Mouse (Mus musculus): Measurements from ENCODE around the gene Ctla4. TPM values are rescaled to one million over a fixed set of nuclear protein-coding genes. Genes with fewer than 3 reads are reported as not detected.

Ctla4 gene
- total RNA-seq, 2 experiments from 2014 or later = 0.13 TPM; not detected in 1

- intact Hi-C loops (cut with DNase I) = loop anchor here (5.0 kb wide), 2 partner anchors 361 to 456 kb away; partner anchors contain the start of gene Abi2
- peak in 1 of 2 experiments; percentile 43 for DNase-seq
These were observed 23.8 kb upstream of the Ctla4 start for GRCm38 (mm10) chr1:60862951-60863461.

GRCm38 (mm10) chr1:60863701-60864100 is 23.1 kb upstream of the Ctla4 start:
- intact Hi-C loops (cut with DNase I) = loop anchor here (5.0 kb wide), 2 partner anchors 361 to 456 kb away; partner anchors contain the start of gene Abi2
- no peak for DNase-seq

GRCm38 (mm10) chr1:60865167-60865566 is 21.6 kb upstream of the Ctla4 start:
- intact Hi-C loops (cut with DNase I) = loop anchor here (5.0 kb wide), 1 partner anchor 92 kb away; no protein-coding TSS in a partner anchor
- no peak for DNase-seq

GRCm38 (mm10) chr1:60866043-60866442 is 20.8 kb upstream of the Ctla4 start:
- DNase-seq = no peak
- intact Hi-C loops (cut with DNase I) = loop anchor here (5.0 kb wide), 1 partner anchor 91 kb away; no protein-coding TSS in a partner anchor

- intact Hi-C loops (cut with DNase I) = loop anchor here (5.0 kb wide), 1 partner anchor 89 kb away; no protein-coding TSS in a partner anchor
- DNase-seq = peak in 1 of 2 experiments; percentile 45
These were observed 18.2 kb upstream of the Ctla4 start for GRCm38 (mm10) chr1:60868333-60869277.

- DNase-seq = no peak
- intact Hi-C loops (cut with DNase I) = no loop called here
These were observed 11.5 kb upstream of the Ctla4 start for GRCm38 (mm10) chr1:60875267-60875666.

GRCm38 (mm10) chr1:60880116-60880867 is 6.5 kb upstream of the Ctla4 start:
- no peak for DNase-seq
- intact Hi-C loops (cut with DNase I) = no loop called here

GRCm38 (mm10) chr1:60882792-60883191 is 4.0 kb upstream of the Ctla4 start:
- intact Hi-C loops (cut with DNase I) = no loop called here

GRCm38 (mm10) chr1:60883279-60883678 is 3.5 kb upstream of the Ctla4 start:
- DNase-seq = no peak
- intact Hi-C loops (cut with DNase I) = no loop called here

More at GRCm38 (mm10) chr1:60882792-60883191, 4.0 kb upstream of the Ctla4 start:
- DNase-seq = no peak

- intact Hi-C loops (cut with DNase I) = no loop called here
- no peak for DNase-seq
These were observed 2.2 kb upstream of the Ctla4 start for GRCm38 (mm10) chr1:60884611-60885010.

- intact Hi-C loops (cut with DNase I) = no loop called here
- no peak for DNase-seq
These were observed 11.5 kb downstream of the Ctla4 start for GRCm38 (mm10) chr1:60898127-60898932.

- no peak for DNase-seq
- intact Hi-C loops (cut with DNase I) = no loop called here
These were observed 12.1 kb downstream of the Ctla4 start for GRCm38 (mm10) chr1:60898933-60899210.

- intact Hi-C loops (cut with DNase I) = no loop called here
- DNase-seq = no peak
These were observed 12.4 kb downstream of the Ctla4 start for GRCm38 (mm10) chr1:60899244-60899643.

GRCm38 (mm10) chr1:60902547-60902946 is 15.7 kb downstream of the Ctla4 start:
- intact Hi-C loops (cut with DNase I) = no loop called here
- DNase-seq = no peak

GRCm38 (mm10) chr1:60903126-60903525 is 16.3 kb downstream of the Ctla4 start:
- no peak for DNase-seq
- intact Hi-C loops (cut with DNase I) = no loop called here

- DNase-seq = no peak
- intact Hi-C loops (cut with DNase I) = no loop called here
These were observed 17.7 kb downstream of the Ctla4 start for GRCm38 (mm10) chr1:60904456-60904978.

GRCm38 (mm10) chr1:60907466-60907865 is 20.7 kb downstream of the Ctla4 start:
- intact Hi-C loops (cut with DNase I) = no loop called here
- DNase-seq = no peak

- no peak for DNase-seq
- intact Hi-C loops (cut with DNase I) = no loop called here
These were observed 22.0 kb downstream of the Ctla4 start for GRCm38 (mm10) chr1:60908751-60909161.

- no peak for DNase-seq
- intact Hi-C loops (cut with DNase I) = no loop called here
These were observed 22.9 kb downstream of the Ctla4 start for GRCm38 (mm10) chr1:60909746-60910145.

- DNase-seq = no peak
- intact Hi-C loops (cut with DNase I) = no loop called here
These were observed 24.0 kb downstream of the Ctla4 start for GRCm38 (mm10) chr1:60910796-60911195.
